Mouse (Mus musculus): ENCODE measurements at regions not wholly inside any gene's neighbourhood (a gene's known extent, or its start where the extent isn't known, plus 50 kb on each side); places are given as distances from the start of the nearest gene placed in this dataset.

DNA sequence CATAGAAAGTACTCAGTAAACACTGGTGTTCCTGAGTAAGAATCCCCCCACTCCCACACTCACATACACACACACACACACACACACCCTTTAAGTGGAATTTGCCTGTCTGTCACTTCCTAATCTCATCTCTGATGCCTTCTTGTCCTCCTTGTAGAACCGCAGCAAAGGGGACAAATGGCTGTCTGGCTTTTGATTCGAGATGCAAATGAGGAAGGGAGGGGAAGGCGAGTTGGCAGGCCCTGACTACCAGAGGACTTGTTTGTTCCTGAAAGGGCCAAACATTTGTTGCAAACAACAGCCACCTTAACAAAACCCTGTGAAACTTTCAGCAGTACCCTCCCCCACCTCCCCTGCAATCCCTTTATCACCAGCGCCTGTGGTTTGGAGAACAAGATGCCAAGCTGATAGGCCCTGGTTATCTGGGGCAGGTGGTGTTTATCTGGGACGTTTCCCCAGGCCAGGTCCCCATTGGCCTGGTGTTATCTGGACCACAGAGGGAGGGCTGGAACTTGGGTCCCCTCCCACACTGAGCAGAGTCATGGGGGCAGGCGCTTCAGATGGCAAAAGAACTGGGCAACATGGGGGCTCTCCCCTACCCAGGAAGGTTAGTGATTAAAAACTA, 67.5 kb upstream of the Lhx1 start:
- TF ChIP-seq TCF3 (IDR thresholded peaks at IDR 0.05; ENCODE audit: insufficient read length, low read depth) (no peak), CEBPB (IDR thresholded peaks at IDR 0.05; ENCODE audit: insufficient read depth, poor library complexity, severe bottlenecking) (no peak), POLR2AphosphoS2 (IDR thresholded peaks at IDR 0.05; ENCODE audit: insufficient read length, low read depth) (no peak), REST (IDR thresholded peaks at IDR 0.05; ENCODE audit: insufficient read depth, insufficient read length) (no peak), USF1 (IDR thresholded peaks at IDR 0.05; ENCODE audit: low read depth) (no peak), MYOG (IDR thresholded peaks at IDR 0.05; ENCODE audit: control insufficient read depth in 1 of 3, insufficient read depth in 1 of 3, insufficient read length in 2 of 3, low read depth in 2 of 3) (no peak), TCF12 (IDR thresholded peaks at IDR 0.05; ENCODE audit: insufficient read depth, poor library complexity, severe bottlenecking) (no peak), E2F4 (IDR thresholded peaks at IDR 0.05; ENCODE audit: insufficient read depth) (no peak), SRF (IDR thresholded peaks at IDR 0.05; ENCODE audit: control insufficient read depth, insufficient read length, low read depth) (no peak), MAX (IDR thresholded peaks at IDR 0.05; ENCODE audit: low read depth) (no peak), MYOD1 (IDR thresholded peaks at IDR 0.05; ENCODE audit: control insufficient read depth in 1 of 3, insufficient read length in 2 of 3, low read depth in 2 of 3) (no peak), POLR2A (IDR thresholded peaks at IDR 0.05; ENCODE audit: insufficient read length, low read depth) (no peak)
- H3ac ChIP-seq (ENCODE audit: control insufficient read depth, insufficient read length) = no peak overlapping the region
- H3K79me2 ChIP-seq (ENCODE audit: control insufficient read depth, insufficient read depth) = no peaks in the 10 kb centered on the region
- peaks cover 70% of the 10 kb centered on the region for H3K27me3 ChIP-seq (ENCODE audit: control insufficient read depth, insufficient read depth, insufficient read length)
- no peaks in the 10 kb centered on the region for H3K36me3 ChIP-seq (ENCODE audit: control insufficient read depth, insufficient read depth)
- H3K4me2 ChIP-seq (ENCODE audit: low read depth) = no peak overlapping the region
- no peak overlapping the region for H3K4me3 ChIP-seq

DNA sequence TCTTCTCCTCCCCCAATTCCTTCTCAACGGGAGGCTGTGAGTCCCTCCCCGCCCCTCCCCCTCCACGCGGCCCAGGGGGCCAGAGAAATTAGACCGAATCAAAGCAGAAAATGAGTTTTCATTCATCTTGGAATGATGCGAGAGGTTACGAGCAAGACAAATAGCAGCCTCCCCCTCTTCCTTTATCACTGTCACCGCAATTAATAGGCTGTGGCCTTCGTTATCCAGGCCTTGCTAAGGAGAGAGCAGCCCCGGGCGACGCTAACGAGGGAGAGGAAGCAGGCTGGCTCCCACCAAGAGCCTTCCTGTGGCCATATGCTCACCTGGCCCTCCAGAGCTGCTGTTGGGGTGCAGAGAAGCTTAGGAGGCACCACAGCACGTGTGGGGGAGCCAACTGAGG, 61.8 kb upstream of the Lhx1 start:
- TF ChIP-seq SRF (IDR thresholded peaks at IDR 0.05; ENCODE audit: control insufficient read depth, insufficient read length, low read depth) = no peak
- no peak for TF ChIP-seq MAX (IDR thresholded peaks at IDR 0.05; ENCODE audit: low read depth)
- TF ChIP-seq TCF12 (IDR thresholded peaks at IDR 0.05; ENCODE audit: insufficient read depth, poor library complexity, severe bottlenecking) = no peak
- TF ChIP-seq E2F4 (IDR thresholded peaks at IDR 0.05; ENCODE audit: insufficient read depth) = no peak
- no peak for TF ChIP-seq POLR2AphosphoS2 (IDR thresholded peaks at IDR 0.05; ENCODE audit: insufficient read length, low read depth)
- TF ChIP-seq MYOG (IDR thresholded peaks at IDR 0.05; ENCODE audit: control insufficient read depth in 1 of 3, insufficient read depth in 1 of 3, insufficient read length in 2 of 3, low read depth in 2 of 3) = no peak
- TF ChIP-seq MYOD1 (IDR thresholded peaks at IDR 0.05; ENCODE audit: control insufficient read depth in 1 of 3, insufficient read length in 2 of 3, low read depth in 2 of 3) = no peak
- no peak for TF ChIP-seq TCF3 (IDR thresholded peaks at IDR 0.05; ENCODE audit: insufficient read length, low read depth)
- no peak for TF ChIP-seq REST (IDR thresholded peaks at IDR 0.05; ENCODE audit: insufficient read depth, insufficient read length)
- TF ChIP-seq CEBPB (IDR thresholded peaks at IDR 0.05; ENCODE audit: insufficient read depth, poor library complexity, severe bottlenecking) = no peak
- TF ChIP-seq USF1 (IDR thresholded peaks at IDR 0.05; ENCODE audit: low read depth) = no peak
- no peak for TF ChIP-seq POLR2A (IDR thresholded peaks at IDR 0.05; ENCODE audit: insufficient read length, low read depth)

GRCm38 (mm10) chr11:84585626-84586025, 60.3 kb upstream of the Lhx1 start:
- Histone ChIP-seq H3K36me3 (ENCODE audit: control insufficient read depth, insufficient read depth) (no peaks in the 10 kb centered on the region), H3K79me2 (ENCODE audit: control insufficient read depth, insufficient read depth) (no peaks in the 10 kb centered on the region), H3K27me3 (ENCODE audit: control insufficient read depth, insufficient read depth, insufficient read length) (peaks cover 31% of the 10 kb centered on the region), H3K4me2 (ENCODE audit: low read depth) (no peak overlapping the region), H3ac (ENCODE audit: control insufficient read depth, insufficient read length) (no peak overlapping the region), H3K4me3 (no peak overlapping the region)
- TF ChIP-seq TCF3 (IDR thresholded peaks at IDR 0.05; ENCODE audit: insufficient read length, low read depth) = no peak
- TF ChIP-seq SRF (IDR thresholded peaks at IDR 0.05; ENCODE audit: control insufficient read depth, insufficient read length, low read depth) = no peak
- no peak for TF ChIP-seq MYOG (IDR thresholded peaks at IDR 0.05; ENCODE audit: control insufficient read depth in 1 of 3, insufficient read depth in 1 of 3, insufficient read length in 2 of 3, low read depth in 2 of 3)
- no peak for TF ChIP-seq E2F4 (IDR thresholded peaks at IDR 0.05; ENCODE audit: insufficient read depth)
- no peak for TF ChIP-seq POLR2A (IDR thresholded peaks at IDR 0.05; ENCODE audit: insufficient read length, low read depth)
- no peak for TF ChIP-seq TCF12 (IDR thresholded peaks at IDR 0.05; ENCODE audit: insufficient read depth, poor library complexity, severe bottlenecking)
- TF ChIP-seq POLR2AphosphoS2 (IDR thresholded peaks at IDR 0.05; ENCODE audit: insufficient read length, low read depth) = no peak
- no peak for TF ChIP-seq MAX (IDR thresholded peaks at IDR 0.05; ENCODE audit: low read depth)
- TF ChIP-seq REST (IDR thresholded peaks at IDR 0.05; ENCODE audit: insufficient read depth, insufficient read length) = no peak
- no peak for TF ChIP-seq MYOD1 (IDR thresholded peaks at IDR 0.05; ENCODE audit: control insufficient read depth in 1 of 3, insufficient read length in 2 of 3, low read depth in 2 of 3)
- no peak for TF ChIP-seq CEBPB (IDR thresholded peaks at IDR 0.05; ENCODE audit: insufficient read depth, poor library complexity, severe bottlenecking)
- no peak for TF ChIP-seq USF1 (IDR thresholded peaks at IDR 0.05; ENCODE audit: low read depth)

More for the DNA sequence above, 61.8 kb upstream of the Lhx1 start:
- Histone ChIP-seq H3ac (ENCODE audit: control insufficient read depth, insufficient read length) (no peak overlapping the region), H3K27me3 (ENCODE audit: control insufficient read depth, insufficient read depth, insufficient read length) (peaks cover 42% of the 10 kb centered on the region), H3K36me3 (ENCODE audit: control insufficient read depth, insufficient read depth) (no peaks in the 10 kb centered on the region), H3K79me2 (ENCODE audit: control insufficient read depth, insufficient read depth) (no peaks in the 10 kb centered on the region), H3K4me2 (ENCODE audit: low read depth) (no peak overlapping the region), H3K4me3 (no peak overlapping the region)

- Histone ChIP-seq H3K4me3 (no peak overlapping the region), H3ac (ENCODE audit: control insufficient read depth, insufficient read length) (no peak overlapping the region), H3K4me2 (ENCODE audit: low read depth) (no peak overlapping the region), H3K36me3 (ENCODE audit: control insufficient read depth, insufficient read depth) (no peaks in the 10 kb centered on the region), H3K79me2 (ENCODE audit: control insufficient read depth, insufficient read depth) (no peaks in the 10 kb centered on the region), H3K27me3 (ENCODE audit: control insufficient read depth, insufficient read depth, insufficient read length) (peaks cover 44% of the 10 kb centered on the region)
- TF ChIP-seq POLR2A (IDR thresholded peaks at IDR 0.05; ENCODE audit: insufficient read length, low read depth) (no peak), MYOD1 (IDR thresholded peaks at IDR 0.05; ENCODE audit: control insufficient read depth in 1 of 3, insufficient read length in 2 of 3, low read depth in 2 of 3) (no peak), TCF12 (IDR thresholded peaks at IDR 0.05; ENCODE audit: insufficient read depth, poor library complexity, severe bottlenecking) (no peak)
Observed at GRCm38 (mm10) chr11:84578805-84579541, 53.6 kb upstream of the Lhx1 start.
